Mouse (Mus musculus) kidney, postnatal 10 days (tissue): ENCODE measurements around the gene Col16a1.

Experiments
- DNase-seq: peaks from one replicate; pipeline ENCODE4 v3.0.0; 2021; ENCODE audit warnings: mixed read lengths

Col16a1 gene

GRCm38 (mm10) chr4:130085246-130085820 lies 37.7 kb downstream of the Col16a1 start:
- no peak for DNase-seq

GRCm38 (mm10) chr4:130087293-130087692 lies 39.7 kb downstream of the Col16a1 start:
- peak; percentile 94 for DNase-seq

- DNase-seq = no peak
These were observed 47.5 kb downstream of the Col16a1 start for GRCm38 (mm10) chr4:130095137-130095536.

GRCm38 (mm10) chr4:130101183-130101582 lies 53.5 kb downstream of the Col16a1 start:
- no peak for DNase-seq

- no peak for DNase-seq
These were observed 54.5 kb downstream of the Col16a1 start, which contains the start of gene Pef1 for GRCm38 (mm10) chr4:130102111-130102651. TSS of gene Pef1 (plus strand) at chr4:130102558.

GRCm38 (mm10) chr4:130103632-130104031 lies 56.0 kb downstream of the Col16a1 start:
- no peak for DNase-seq

- peak; percentile 55 for DNase-seq
These were observed 56.9 kb downstream of the Col16a1 start for GRCm38 (mm10) chr4:130104584-130104983.

GRCm38 (mm10) chr4:130107065-130107443 lies 59.4 kb downstream of the Col16a1 start:
- no peak for DNase-seq

GRCm38 (mm10) chr4:130107444-130108131 lies 59.9 kb downstream of the Col16a1 start:
- DNase-seq = peak; percentile 100

- DNase-seq = no peak
These were observed 61.3 kb downstream of the Col16a1 start for GRCm38 (mm10) chr4:130108929-130109328.

GRCm38 (mm10) chr4:130109666-130110065 lies 62.0 kb downstream of the Col16a1 start:
- DNase-seq = no peak

GRCm38 (mm10) chr4:130110091-130110490 lies 62.5 kb downstream of the Col16a1 start:
- DNase-seq = no peak

- no peak for DNase-seq
These were observed 64.7 kb downstream of the Col16a1 start for GRCm38 (mm10) chr4:130112299-130112698.

- DNase-seq = no peak
These were observed 65.1 kb downstream of the Col16a1 start for GRCm38 (mm10) chr4:130112732-130113131.

- DNase-seq = no peak
These were observed 73.1 kb downstream of the Col16a1 start for GRCm38 (mm10) chr4:130120752-130121151.

GRCm38 (mm10) chr4:130121560-130121959 lies 73.9 kb downstream of the Col16a1 start:
- no peak for DNase-seq

- peak; percentile 45 for DNase-seq
These were observed 75.4 kb downstream of the Col16a1 start for GRCm38 (mm10) chr4:130123020-130123419.

GRCm38 (mm10) chr4:130124110-130124509 lies 76.5 kb downstream of the Col16a1 start:
- peak; percentile 6 for DNase-seq

- peak; percentile 12 for DNase-seq
These were observed 77.5 kb downstream of the Col16a1 start for GRCm38 (mm10) chr4:130125164-130125563.

- DNase-seq = peak; percentile 9
These were observed 78.3 kb downstream of the Col16a1 start for GRCm38 (mm10) chr4:130125935-130126334.

GRCm38 (mm10) chr4:130128907-130129306 lies 81.3 kb downstream of the Col16a1 start:
- no peak for DNase-seq

GRCm38 (mm10) chr4:130130082-130130481 lies 82.4 kb downstream of the Col16a1 start:
- no peak for DNase-seq

- peak; percentile 81 for DNase-seq
These were observed 83.2 kb downstream of the Col16a1 start for GRCm38 (mm10) chr4:130130641-130131350.
